Mouse (Mus musculus) C2C12 (cell line): ENCODE measurements around the gene Pik3c2g.

ENCODE experiments used
- CEBPB ChIP-seq: IDR thresholded peaks from one replicate; pipeline ENCODE4 v1.6.1; 2011; ENCODE audit warnings: low read depth, mild to moderate bottlenecking, control low read depth, moderate library complexity
- CTCF ChIP-seq: IDR thresholded peaks from one replicate; pipeline ENCODE4 v1.5.1; 2011; ENCODE audit not compliant: control insufficient read depth, insufficient read depth, insufficient read length
- MAX ChIP-seq: IDR thresholded peaks from one replicate; pipeline ENCODE4 v1.6.1; 2011; ENCODE audit warnings: mild to moderate bottlenecking, control low read depth
- MYOD1 ChIP-seq: IDR thresholded peaks from one replicate; pipeline ENCODE4 v1.6.1; 2011; ENCODE audit warnings: low read depth; ENCODE audit not compliant: control insufficient read depth, insufficient read length
- USF1 ChIP-seq: IDR thresholded peaks from one replicate; pipeline ENCODE4 v1.6.1; 2011; ENCODE audit warnings: low read depth, mild to moderate bottlenecking, control low read depth, moderate library complexity

GRCm38 (mm10) chr6:139751022-139751421, 164.0 kb downstream of the Pik3c2g start:
- no peak for TF ChIP-seq CTCF
- no peak for TF ChIP-seq CEBPB
- no peak for TF ChIP-seq USF1
- no peak for TF ChIP-seq MAX
- TF ChIP-seq MYOD1, result no peak
